In genomic region chr5:110286446-110287083, GRCm38 (mm10) we compare ENCODE assay signal across 8 mouse cellular contexts. TPM values are rescaled to one million over a fixed set of nuclear protein-coding genes. Genes with fewer than 3 reads are reported as not detected.
DNase-seq lines count a peak whose midpoint lies in the region; ATAC-seq and TF ChIP-seq lines count a peak whose summit lies in the region.

No protein-coding gene starts in this region.

- TF ChIP-seq CTCF in kidney, postnatal 0 days (IDR thresholded peaks at IDR 0.05; ENCODE audit: low read depth), result no peak

- peak; percentile 32 for DNase-seq in kidney, postnatal 0 days (ENCODE audit: low spot score)
- no peak for DNase-seq in kidney, postnatal 14 days
- DNase-seq in frontal cortex, postnatal 36 days (ENCODE audit: low spot score in 2 of 2), result no peak
- DNase-seq in left cerebral cortex, postnatal 25 days (ENCODE audit: low spot score in 2 of 2), result no peak
- no peak for DNase-seq in kidney, postnatal 4 days

- H3K27me3 ChIP-seq in kidney, postnatal 0 days (ENCODE audit: insufficient read depth, low read length), result no peaks in the 10 kb centered on the region
- peaks cover 9% of the 10 kb centered on the region; the same call in 1 of the 2 replicates for H3K27me3 ChIP-seq in neural tube, embryonic 12.5 days (replicated peaks)

- peak overlapping the region; percentile 85 for H3K9ac ChIP-seq in kidney, postnatal 0 days (ENCODE audit: low read depth, low read length)
- peak overlapping the region; percentile 71 for H3K9ac ChIP-seq in neural tube, embryonic 12.5 days

- peaks cover 9% of the 10 kb centered on the region; the same call in 1 of the 2 replicates for H3K4me1 ChIP-seq in kidney, postnatal 0 days (replicated peaks; ENCODE audit: insufficient read depth, low read length)
- H3K4me1 ChIP-seq in brown adipose tissue, adult 24 weeks (ENCODE audit: control insufficient read depth, insufficient read depth, insufficient read length, low read length), result no peaks in the 10 kb centered on the region
- H3K4me1 ChIP-seq in neural tube, embryonic 12.5 days, result 0 out of 2 replicates have a peak, but pooled peaks cover 5% of the 10 kb centered on the region

- H3K4me3 ChIP-seq in kidney, postnatal 0 days (replicated peaks; ENCODE audit: low read depth, low read length), result peak overlapping the region; percentile 69
- H3K4me3 ChIP-seq in brown adipose tissue, adult 24 weeks (ENCODE audit: insufficient read depth, low read depth, low read length), result peak overlapping the region; percentile 63
- peak overlapping the region; percentile 70 for H3K4me3 ChIP-seq in neural tube, embryonic 12.5 days

- intact Hi-C loops in left cerebral cortex, postnatal 25 days (cut with DNase I), result no loop called here

- H3K27ac ChIP-seq in kidney, postnatal 0 days, result 0 out of 2 replicates have a peak overlapping the region, but pooled peaks have one; percentile 64
- no peak overlapping the region for H3K27ac ChIP-seq in brown adipose tissue, adult 24 weeks (replicated peaks; ENCODE audit: low read depth, low read length)
- no peak overlapping the region for H3K27ac ChIP-seq in neural tube, embryonic 12.5 days

- H3K9me3 ChIP-seq in kidney, postnatal 0 days (replicated peaks; ENCODE audit: low read length), result no peaks in the 10 kb centered on the region
- no peaks in the 10 kb centered on the region for H3K9me3 ChIP-seq in neural tube, embryonic 12.5 days

- 2% methylated on average over 30 of the region's 31 CpGs for WGBS in kidney, postnatal 0 days
- 3% methylated on average over 31 of the region's 31 CpGs for WGBS in neural tube, embryonic 12.5 days

- H3K36me3 ChIP-seq in kidney, postnatal 0 days (ENCODE audit: insufficient read depth, low read length), result peaks cover 1% of the 10 kb centered on the region; the same call in 1 of the 2 replicates
- peaks cover 15% of the 10 kb centered on the region for H3K36me3 ChIP-seq in neural tube, embryonic 12.5 days

- ATAC-seq in kidney, postnatal 0 days (replicated peaks; ENCODE audit: low FRiP score, low read depth), result no peak
- peak; percentile 44 for ATAC-seq in inflammation-experienced regulatory T-cells, adult 6 months
- peak; percentile 83 for ATAC-seq in neural tube, embryonic 12.5 days (ENCODE audit: low FRiP score, low read depth)

- H3K4me2 ChIP-seq in kidney, postnatal 0 days (ENCODE audit: low read length), result peak overlapping the region; percentile 98
- H3K4me2 ChIP-seq in neural tube, embryonic 12.5 days (replicated peaks), result peak overlapping the region; percentile 91

RNA-seq across cellular contexts. Expression of gene Pole, which starts 0.5 kb away (rescaled TPM):
- 11.1 and 13.7 TPM in 2 replicates for polyA plus RNA-seq in kidney, postnatal 0 days (2015; fragmentation: Nextera tagmentation; extraction: Ambion mirVana)
- polyA plus RNA-seq in brown adipose tissue, adult 24 weeks (2012; ENCODE audit: insufficient read depth, insufficient read length, missing spikeins), result 0.79 and 1.4 TPM in 2 replicates
- 10 to 100 TPM in 1 of 3 experiments, 1 to 10 TPM in 2; 4.2 to 16.9 (median 6.5) TPM for polyA plus RNA-seq in inflammation-experienced regulatory T-cells, adult 6 months (2017; shearing (Covaris generic))
- polyA plus RNA-seq in neural tube, embryonic 12.5 days (2016; fragmentation: Nextera tagmentation; extraction: Ambion mirVana), result 18.7 and 20.4 TPM in 2 replicates
- 1 to 10 TPM; 1.3 TPM for total RNA-seq in left cerebral cortex, postnatal 25 days (2021)

RNA-seq across cellular contexts. Expression of gene Pxmp2, which starts 0.6 kb away (rescaled TPM):
- polyA plus RNA-seq in kidney, postnatal 0 days (2015; fragmentation: Nextera tagmentation; extraction: Ambion mirVana), result 54.0 and 57.6 TPM in 2 replicates
- 21.3 and 26.9 TPM in 2 replicates for polyA plus RNA-seq in brown adipose tissue, adult 24 weeks (2012; ENCODE audit: insufficient read depth, insufficient read length, missing spikeins)
- 1 to 10 TPM; 2.7 to 4.2 (median 3.1) TPM for polyA plus RNA-seq in inflammation-experienced regulatory T-cells, adult 6 months (2017; shearing (Covaris generic))
- polyA plus RNA-seq in neural tube, embryonic 12.5 days (2016; fragmentation: Nextera tagmentation; extraction: Ambion mirVana), result 10.1 and 10.3 TPM in 2 replicates
- total RNA-seq in left cerebral cortex, postnatal 25 days (2021), result 1 to 10 TPM; 8.0 to 8.1 TPM

RNA-seq across cellular contexts. Expression of gene Pgam5, which starts 16.9 kb away (rescaled TPM):
- polyA plus RNA-seq in kidney, postnatal 0 days (2015; fragmentation: Nextera tagmentation; extraction: Ambion mirVana), result 47.8 and 51.7 TPM in 2 replicates
- polyA plus RNA-seq in brown adipose tissue, adult 24 weeks (2012; ENCODE audit: insufficient read depth, insufficient read length, missing spikeins), result 23.3 and 26.3 TPM in 2 replicates
- polyA plus RNA-seq in inflammation-experienced regulatory T-cells, adult 6 months (2017; shearing (Covaris generic)), result 10 to 100 TPM; 20.3 to 32.8 (median 29.9) TPM
- polyA plus RNA-seq in neural tube, embryonic 12.5 days (2016; fragmentation: Nextera tagmentation; extraction: Ambion mirVana), result 84.7 and 93.8 TPM in 2 replicates
- 10 to 100 TPM; 60.0 to 65.1 TPM for total RNA-seq in left cerebral cortex, postnatal 25 days (2021)

RNA-seq across cellular contexts. Expression of gene Ankle2, which starts 55.8 kb away (rescaled TPM):
- 23.3 and 24.2 TPM in 2 replicates for polyA plus RNA-seq in kidney, postnatal 0 days (2015; fragmentation: Nextera tagmentation; extraction: Ambion mirVana)
- polyA plus RNA-seq in brown adipose tissue, adult 24 weeks (2012; ENCODE audit: insufficient read depth, insufficient read length, missing spikeins), result 10.3 and 17.3 TPM in 2 replicates
- 10 to 100 TPM; 15.5 to 19.4 (median 16.0) TPM for polyA plus RNA-seq in inflammation-experienced regulatory T-cells, adult 6 months (2017; shearing (Covaris generic))
- polyA plus RNA-seq in neural tube, embryonic 12.5 days (2016; fragmentation: Nextera tagmentation; extraction: Ambion mirVana), result 33.5 and 34.1 TPM in 2 replicates
- total RNA-seq in left cerebral cortex, postnatal 25 days (2021), result 10 to 100 TPM; 37.5 to 46.0 TPM

RNA-seq across cellular contexts. Expression of gene P2rx2, which starts 56.4 kb away (rescaled TPM):
- polyA plus RNA-seq in kidney, postnatal 0 days (2015; fragmentation: Nextera tagmentation; extraction: Ambion mirVana), result 0.57 and 0.64 TPM in 2 replicates
- polyA plus RNA-seq in brown adipose tissue, adult 24 weeks (2012; ENCODE audit: insufficient read depth, insufficient read length, missing spikeins), result not detected in 2 replicates
- polyA plus RNA-seq in inflammation-experienced regulatory T-cells, adult 6 months (2017; shearing (Covaris generic)), result not detected
- 2.1 and 2.4 TPM in 2 replicates for polyA plus RNA-seq in neural tube, embryonic 12.5 days (2016; fragmentation: Nextera tagmentation; extraction: Ambion mirVana)
- total RNA-seq in left cerebral cortex, postnatal 25 days (2021), result under 1 TPM in 1 of 2 experiments, not detected in 1; 0.23 TPM
